Mouse (Mus musculus): Measurements from ENCODE around the gene Rem1.
"Not testable (repeated sequence)": the region's sequence is repeated elsewhere in the genome, so short reads cannot be mapped to it uniquely, and the experiment has no call there.

Rem1 gene

DNA sequence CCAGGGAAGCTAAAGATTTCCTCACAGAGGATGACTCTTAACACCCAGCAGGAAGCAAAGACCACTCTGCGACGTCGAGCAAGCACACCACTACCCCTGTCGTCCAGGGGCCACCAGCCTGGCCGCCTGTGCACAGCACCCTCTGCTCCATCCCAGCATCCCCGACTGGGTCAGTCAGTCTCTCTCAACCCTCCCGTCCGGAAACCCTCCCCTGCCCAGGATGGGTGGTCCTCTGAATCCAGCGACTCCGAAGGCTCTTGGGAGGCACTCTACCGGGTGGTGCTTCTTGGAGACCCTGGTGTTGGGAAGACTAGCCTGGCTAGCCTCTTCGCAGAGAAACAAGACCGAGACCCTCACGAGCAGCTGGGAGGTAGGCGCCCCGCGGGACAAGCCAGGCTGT lies 1.3 kb downstream of the Rem1 start:
- DNase-seq (ENCODE audit: extremely low spot score, low spot score), result no peak

DNA sequence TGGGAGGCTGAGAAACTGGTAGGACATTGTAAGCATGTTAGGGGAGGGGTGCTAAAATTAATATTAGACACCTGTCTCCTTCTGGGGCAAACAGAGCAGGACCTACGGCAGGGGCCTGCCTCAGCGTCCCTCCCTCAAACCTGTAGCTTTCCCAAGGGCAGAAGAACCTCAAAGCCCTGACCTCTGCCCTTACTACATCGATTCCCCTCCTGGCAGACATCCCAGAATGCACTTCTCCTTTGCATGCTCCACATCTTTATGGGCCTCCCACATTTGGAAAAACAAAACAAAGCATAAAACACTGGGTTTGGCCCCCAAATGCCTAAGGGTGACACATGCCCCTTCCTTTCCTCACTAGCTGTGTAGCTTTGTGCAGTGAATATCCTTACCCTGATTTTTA lies 2.5 kb downstream of the Rem1 start:
- DNase-seq (ENCODE audit: extremely low spot score, low spot score), result no peak

DNA sequence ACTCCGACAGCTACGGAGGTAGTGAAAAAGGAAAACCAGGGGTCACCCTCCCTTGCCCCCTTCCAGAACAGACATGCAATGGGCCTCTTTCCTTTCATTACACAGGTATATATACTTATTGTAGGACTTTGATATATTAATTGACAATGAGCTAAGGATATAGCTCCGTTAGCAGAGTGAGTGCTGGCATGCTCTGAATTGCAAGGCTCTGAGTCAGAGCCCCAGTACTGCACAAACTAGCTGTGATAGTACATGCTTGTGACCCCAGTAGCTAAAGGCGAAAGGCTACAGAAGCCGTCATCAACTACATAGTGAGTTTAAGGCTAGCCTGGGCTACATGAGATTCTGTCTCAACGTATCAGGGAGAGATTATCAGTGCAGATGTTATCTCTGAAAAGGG lies 3.2 kb downstream of the Rem1 start:
- no peak for DNase-seq (ENCODE audit: extremely low spot score, low spot score)

DNA sequence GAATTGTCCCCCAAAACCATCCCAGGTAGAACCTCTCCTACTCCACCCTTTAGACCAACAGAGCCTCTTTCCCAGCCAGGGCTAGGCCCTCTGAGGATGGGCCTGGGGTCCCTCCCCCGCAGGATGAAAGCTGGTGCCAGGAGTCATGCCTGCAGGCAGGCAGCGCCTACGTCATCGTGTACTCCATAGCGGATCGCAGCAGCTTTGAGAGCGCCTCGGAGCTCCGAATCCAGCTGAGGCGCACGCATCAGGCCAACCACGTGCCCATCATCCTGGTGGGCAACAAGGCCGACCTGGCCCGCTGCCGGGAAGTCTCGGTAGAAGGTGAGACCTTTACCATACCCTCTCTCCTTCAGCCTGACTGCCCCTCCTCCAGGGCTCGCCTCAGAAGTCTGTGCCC lies 6.6 kb downstream of the Rem1 start:
- no peak for DNase-seq (ENCODE audit: extremely low spot score, low spot score)

DNA sequence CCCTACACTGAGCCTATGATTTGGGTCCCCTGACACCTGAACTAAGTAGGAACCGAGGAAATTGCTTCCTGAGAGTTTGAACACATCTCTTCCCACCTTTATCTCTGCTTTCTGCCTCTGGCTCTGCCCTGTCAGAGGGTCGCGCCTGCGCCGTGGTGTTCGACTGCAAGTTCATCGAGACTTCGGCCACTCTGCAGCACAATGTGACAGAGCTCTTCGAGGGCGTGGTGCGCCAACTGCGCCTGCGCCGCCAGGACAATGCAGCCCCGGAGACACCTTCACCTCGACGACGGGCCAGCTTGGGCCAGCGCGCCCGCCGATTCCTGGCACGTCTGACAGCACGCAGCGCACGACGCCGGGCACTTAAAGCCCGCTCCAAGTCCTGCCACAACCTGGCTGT lies 7.6 kb downstream of the Rem1 start:
- DNase-seq (ENCODE audit: extremely low spot score, low spot score), result no peak

DNA sequence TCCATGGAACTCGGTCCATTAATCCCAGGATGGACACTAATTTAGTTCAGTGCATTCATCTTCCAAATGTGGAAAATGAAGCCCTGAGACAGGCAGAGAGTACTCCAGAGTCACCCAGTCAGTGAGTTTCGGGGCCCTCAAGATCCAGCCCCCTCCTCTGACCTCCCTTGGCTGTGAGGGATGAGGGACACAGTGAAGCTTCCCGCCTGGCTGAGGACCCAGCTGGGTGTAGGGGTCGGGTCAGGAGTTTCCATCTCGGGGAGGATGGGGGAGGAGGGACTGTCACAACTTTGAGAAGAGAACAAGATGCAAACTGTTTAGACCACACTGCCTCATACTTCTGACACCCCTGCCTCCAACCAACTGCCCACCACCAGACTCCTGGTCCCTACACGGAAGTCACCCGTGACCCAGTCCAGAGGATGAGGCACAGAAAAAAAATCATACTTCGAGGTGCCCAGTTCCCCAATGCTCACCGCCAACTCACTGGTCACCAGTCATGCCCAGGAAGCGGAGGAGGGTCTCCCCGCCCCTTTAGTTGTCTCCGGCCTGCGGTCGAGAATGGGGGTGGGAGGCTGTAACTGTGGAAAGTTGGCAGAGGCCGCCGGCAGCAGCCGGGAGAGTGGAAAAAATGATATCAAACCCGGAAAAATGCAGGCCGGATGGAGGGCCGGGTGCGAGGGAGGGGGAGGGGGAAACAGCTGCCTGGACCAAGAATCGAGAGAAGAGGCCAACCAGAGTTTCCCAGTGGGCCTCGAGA lies 9.7 kb downstream of the Rem1 start:
- no peak for DNase-seq (ENCODE audit: extremely low spot score, low spot score)

DNA sequence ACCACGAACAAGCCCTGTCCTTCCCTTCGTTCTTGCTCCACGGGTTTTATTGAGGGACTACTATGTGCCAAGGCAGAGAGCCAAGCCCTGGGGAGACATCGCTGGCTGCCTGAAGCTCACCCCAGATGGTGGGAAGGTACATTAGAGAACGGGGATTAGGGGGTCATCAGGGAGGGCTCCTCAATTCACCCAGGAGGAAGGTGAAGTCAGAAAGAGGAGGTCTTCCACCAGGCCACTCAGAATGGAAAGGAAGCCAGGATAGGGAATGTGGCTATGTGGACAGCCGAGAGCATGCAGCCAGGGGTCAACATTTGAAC lies 10.2 kb downstream of the Rem1 start:
- no peak for DNase-seq (ENCODE audit: extremely low spot score, low spot score)

DNA sequence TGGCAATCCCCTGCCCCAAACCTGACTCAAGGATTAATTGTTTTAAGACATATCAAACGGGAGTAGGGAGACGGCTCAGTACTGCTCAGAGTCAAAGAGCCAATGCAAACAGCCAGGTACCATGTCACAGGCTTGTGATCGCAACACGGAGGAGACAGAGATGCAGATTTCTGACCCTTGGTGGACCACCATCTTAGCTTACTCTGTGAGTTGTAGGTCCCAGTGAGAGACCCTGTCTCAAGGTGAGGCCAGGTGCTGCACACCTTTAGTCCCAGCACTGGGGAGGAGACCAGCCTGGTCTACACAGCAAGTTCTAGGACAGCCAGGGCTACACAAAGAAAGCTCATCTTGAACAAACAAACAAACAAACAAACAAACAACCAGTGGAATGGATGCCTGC lies 10.6 kb downstream of the Rem1 start:
- no peak for DNase-seq (ENCODE audit: extremely low spot score, low spot score)

DNA sequence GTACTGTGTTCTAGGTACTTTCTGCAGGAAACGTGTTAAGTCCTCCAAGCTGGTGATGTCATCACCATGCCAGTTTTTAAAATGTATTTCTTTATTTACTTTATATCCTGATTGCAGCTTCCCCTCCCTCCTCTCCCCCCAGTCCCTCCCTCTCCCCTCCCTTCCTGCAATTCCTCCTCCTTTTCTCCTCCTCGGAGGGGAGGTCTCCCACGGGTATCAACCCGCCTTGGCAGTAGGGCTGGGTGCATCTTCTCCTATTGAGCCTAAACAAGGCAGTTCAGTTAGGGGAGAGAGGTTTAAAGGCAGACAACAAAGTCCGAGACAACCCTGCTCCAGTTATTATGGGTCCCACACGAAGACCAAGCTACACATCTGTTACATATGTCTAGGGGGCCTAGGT lies 12.1 kb downstream of the Rem1 start:
- no peak for DNase-seq (ENCODE audit: extremely low spot score, low spot score)

DNA sequence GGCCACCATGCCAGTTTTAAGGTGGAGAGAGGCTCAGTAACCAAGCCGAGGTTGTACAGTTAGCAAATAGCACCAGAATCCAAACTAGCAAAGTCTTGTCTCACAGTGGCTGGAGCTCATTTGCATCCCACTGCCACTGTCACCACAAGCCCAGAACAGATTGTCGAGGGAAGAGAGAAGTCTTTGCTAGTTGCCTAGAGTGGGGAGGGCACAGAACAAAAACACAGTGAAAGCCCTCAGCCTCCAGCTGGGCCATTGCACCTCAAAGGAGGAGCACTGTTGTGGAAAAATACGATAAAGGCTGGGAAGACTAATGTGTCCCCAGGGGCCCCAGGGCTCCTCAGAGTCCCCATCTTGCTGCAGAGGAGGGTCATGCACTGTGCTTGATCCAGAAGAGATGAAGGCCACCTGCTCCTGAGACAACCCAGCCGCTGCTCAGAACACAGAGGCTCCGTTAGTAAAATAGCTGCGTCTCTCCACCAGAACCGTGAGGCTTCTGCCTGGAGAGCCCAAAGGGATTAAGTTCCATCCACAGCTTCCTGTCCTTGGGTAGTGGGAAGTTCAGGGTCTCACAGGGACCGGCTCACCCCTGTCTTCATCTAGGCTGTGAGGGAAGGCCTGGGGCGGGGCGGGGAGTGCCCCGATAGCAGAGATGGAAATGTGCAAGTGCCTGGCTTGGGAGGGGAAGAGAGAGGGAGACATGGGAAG lies 12.8 kb downstream of the Rem1 start:
- peak; percentile 36 for DNase-seq (ENCODE audit: extremely low spot score, low spot score)

DNA sequence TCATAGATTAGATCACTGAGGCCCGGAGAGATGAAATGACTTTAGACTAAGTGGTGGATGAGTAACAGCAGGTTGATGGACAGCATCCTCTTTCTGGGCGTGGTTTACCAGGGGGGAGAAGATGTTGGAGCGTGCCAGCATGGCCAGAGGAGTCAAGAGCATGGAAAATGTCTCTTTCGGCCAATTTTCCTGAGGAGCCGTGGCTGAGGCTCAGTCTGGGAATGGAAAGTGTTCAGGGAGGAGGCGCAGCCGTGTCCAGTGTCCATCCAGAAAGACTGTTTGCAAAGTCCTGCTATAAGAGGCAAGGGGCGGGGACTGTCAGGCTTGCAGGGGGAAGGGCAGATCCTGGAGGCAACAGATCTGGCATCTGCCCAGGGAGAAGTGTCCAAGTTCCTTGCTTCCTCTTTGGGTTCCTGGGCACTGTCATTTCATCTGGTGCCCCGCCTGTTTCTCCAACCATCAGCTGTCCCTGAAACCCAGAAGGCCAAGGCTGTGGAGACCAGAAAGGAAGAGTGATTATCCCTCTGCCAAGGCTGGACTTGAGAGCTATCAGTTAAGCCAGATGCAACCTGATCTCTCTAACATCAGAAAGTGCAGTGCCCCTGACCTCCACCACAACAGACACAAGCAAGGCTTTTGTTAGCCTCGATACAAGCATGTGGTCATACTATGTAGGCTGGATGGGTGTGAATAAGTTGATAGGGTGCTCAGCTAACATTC lies 26.3 kb downstream of the Rem1 start:
- no peak for DNase-seq (ENCODE audit: extremely low spot score, low spot score)

DNA sequence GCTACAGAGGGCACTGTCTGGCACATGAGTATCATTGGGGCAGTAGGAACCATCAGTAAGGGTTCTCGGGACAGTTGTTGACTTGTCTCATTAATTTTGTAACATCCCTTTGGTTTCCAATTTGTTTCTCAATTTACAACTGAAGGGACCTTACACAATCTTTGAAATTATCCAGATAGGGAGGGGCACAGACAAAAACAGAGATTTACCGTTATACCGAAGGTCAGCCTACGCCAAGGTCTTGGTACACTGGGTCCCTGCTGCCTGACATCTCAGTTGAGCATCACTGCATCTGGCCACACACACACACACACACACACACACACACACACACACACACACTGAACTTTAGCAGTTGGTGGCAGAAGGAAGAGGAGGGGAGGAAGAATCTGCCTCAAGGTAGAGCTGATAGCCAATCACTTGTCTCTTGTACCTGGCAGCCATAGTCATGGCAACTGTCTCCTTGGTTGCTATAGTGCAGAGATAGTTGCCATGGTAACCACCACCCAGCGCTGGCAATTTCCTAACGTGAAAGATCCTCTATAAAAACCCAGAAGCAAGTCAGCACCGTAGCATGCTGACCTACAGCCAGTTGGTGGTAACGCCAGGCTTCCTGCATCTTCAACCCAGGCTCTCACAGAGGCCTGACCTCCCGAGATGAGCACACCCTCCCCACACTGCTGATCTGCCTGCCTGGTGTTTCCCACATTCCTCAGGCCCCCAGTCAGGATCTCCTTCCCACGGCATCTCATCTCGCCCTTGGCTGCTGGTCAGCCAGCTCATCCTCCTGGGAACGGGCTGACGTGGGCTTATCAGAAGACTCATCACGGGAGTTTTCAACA lies 27.3 kb downstream of the Rem1 start:
- no peak for DNase-seq (ENCODE audit: extremely low spot score, low spot score)

DNA sequence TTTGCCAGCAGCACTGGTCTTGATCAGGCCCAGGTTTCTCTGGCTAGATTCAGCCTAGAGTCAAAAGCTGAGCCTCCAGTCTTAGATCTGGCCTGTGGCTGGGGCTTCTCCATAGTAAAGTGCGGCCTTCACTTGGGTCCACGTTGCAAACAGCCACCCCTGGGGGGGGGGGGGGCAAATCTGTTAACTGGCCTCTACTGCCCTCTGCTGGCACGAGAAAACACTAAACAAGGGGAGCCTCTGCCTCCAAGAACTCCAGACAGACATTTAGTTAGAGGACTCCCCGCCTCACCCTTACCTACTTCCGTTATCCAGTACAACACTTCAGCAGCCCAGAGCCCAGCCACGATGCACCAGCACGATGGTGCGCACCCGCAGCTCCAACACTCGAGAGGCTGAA lies 30.6 kb downstream of the Rem1 start:
- no peak for DNase-seq (ENCODE audit: extremely low spot score, low spot score)

DNA sequence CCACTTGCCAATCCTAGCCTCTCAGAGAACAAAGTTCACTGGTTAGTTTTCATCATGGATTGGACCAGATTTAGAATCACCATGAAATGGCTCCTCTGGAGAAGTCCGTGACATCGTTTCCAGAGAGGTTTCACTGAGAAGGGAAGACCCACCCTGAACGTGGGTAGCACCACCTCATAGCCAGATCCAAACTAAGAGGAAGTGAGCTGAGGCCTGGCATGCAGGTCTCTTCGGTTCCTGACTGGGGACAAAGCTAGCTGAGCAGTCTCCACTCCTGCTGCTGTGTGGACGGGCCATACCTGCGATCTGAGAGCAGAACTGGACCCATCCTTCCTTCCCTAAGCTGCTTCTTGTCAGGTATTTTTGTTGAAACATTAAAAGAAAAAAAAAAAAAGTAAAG lies 34.4 kb downstream of the Rem1 start:
- DNase-seq (ENCODE audit: extremely low spot score, low spot score), result no peak

DNA sequence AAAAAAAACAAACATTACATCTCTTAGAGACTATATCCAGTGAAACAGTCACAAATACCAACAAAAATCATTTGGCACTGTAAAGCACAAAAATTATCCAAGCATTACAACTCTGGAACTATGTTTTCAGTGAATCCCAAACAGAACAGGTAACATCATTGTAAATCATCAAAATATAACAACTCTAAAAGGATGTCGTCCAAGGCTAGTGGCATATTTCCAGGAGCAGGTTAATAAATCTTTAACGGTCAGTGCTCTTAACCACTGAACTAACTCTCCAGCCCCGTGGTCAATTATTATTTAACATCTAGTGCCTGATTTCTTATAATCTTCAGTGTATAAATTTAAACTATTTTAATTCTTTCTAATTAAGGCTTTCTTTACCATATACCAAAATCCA lies 39.4 kb downstream of the Rem1 start:
- DNase-seq (ENCODE audit: extremely low spot score, low spot score), result not testable (repeated sequence)

DNA sequence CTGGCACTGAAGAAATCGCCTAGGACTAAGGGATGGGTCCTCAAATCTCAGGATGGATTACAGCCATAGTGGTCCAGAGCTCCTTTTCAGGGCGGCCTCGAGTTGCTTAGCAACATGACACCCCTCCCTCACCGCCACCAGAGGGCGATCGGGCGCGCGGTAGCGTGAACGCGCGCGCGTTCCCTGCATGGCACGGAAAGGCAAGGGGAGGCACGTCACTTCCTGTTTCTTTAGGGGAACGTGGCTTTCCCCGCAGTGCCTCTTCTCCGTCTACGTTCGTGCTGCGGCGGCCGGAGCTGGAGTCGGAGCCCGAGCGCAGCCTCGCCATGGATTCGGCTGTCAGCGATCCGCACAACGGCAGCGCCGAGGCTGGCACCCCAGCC lies 42.5 kb downstream of the Rem1 start, which contains the start of gene H13:
H13 (plus strand) TSS at position 206 of the 383 bp plus-strand sequence.
- peak; percentile 94 for DNase-seq (ENCODE audit: extremely low spot score, low spot score)

DNA sequence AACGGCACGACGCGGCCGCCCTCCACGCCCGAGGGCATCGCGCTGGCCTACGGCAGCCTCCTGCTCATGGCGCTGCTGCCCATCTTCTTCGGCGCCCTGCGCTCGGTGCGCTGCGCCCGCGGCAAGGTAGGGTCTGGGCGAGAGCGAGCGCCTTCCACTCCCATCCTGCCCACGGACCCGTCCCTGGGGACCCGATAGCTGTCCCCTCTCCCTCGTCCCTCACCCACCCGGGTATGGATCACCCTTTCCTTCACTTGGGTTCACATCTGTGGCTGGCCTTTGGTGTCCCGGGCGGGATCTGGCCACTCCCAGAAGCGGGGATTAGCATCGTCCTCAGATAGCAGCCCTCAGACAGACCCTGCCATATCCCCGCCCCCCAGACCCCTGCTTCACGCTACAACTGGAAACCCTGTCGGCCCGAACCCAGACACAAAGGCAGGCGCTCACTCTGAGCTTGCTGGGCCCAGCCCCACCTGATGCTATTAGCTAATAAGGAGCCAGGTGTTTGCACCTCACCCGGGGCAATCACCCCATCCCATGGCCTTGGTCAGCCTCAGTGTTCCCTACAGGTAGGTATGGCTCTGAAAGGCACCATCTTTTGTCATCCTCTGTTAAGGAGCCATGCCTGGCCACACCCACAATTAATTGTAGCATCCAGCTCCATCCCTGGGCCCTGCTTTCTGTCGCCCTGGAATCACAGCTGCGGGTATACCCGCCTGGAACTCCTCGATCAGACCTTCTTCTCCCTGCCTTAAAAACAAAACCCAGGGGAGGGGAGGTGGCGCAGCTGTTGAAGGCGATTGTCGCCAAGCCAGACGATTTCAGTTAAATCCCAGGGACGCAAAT lies 43.1 kb downstream of the Rem1 start:
- peak; percentile 76 for DNase-seq (ENCODE audit: extremely low spot score, low spot score)

DNA sequence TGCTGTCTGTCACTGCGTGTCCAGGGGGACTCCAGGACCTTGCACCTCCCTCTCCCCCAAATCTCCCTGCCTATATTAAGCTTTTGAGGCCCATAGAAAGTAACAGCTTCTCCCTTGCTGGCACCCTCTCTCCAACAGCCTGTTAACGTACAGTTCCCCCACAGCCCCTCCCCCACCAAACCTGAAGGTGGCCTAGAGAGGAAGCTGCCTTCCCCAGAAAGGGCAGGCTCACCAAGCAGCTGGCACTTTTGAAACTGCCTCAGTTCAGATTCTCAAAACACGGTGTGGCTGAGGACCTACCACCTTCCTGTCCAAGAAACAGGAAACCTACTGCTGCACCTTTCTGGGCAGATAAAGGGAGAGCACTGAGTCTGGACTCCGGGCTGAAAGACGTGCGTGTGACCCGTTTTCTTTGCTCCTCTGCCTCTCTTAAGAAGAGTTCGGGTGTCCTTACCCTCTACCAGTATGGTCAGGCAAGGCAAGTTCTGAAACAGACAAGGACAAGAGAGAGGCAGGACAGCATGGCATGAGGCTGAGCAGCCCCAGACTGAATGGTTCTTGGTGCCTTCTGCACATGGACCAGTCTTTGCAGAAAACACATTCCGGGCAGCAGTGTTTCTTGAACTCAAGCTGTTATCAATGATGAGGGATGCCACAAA lies 44.4 kb downstream of the Rem1 start:
- no peak for DNase-seq (ENCODE audit: extremely low spot score, low spot score)

DNA sequence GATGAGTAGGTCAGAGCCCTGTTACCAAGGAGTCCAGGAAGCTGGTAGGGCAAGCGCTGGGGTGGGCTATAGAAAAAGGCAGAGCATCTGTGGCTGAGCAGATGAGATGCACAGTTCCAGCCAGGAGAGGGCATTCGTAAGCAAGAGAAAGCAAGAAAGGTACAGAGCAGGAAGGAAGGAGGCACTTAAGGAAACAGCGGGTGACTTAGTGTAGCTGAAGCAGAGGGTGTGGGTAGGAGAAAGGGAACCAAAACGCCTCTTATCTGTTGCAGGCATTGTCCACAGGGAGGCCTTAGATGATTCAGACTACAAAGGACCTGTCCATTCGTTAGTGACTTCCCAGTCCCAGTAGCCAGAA lies 44.9 kb downstream of the Rem1 start:
- no peak for DNase-seq (ENCODE audit: extremely low spot score, low spot score)

DNA sequence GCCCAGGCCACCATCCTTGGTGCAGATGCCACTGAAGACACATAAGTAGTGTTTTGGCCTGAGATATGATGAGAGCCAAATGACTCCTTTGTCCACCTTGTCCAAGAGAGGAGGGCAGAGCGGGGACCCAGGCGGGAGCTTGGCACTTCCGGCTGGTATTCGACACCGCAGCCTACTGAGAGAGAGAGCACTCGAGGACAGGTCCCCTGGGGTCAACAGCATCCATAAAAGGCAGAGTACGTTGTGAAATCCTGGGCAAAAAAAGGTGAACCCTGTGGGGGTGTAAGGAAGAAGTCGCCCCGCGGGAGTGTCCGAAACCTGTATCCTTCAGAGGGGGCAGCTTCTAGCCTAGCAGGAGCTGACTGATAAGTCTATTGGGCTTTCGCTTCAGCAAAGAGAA lies 45.4 kb downstream of the Rem1 start:
- no peak for DNase-seq (ENCODE audit: extremely low spot score, low spot score)

Measured in neural tube, embryonic 10.5 days (tissue).